Mouse (Mus musculus): ENCODE measurements around the gene Fam207a.
A peak's percentile ranks its signal among the peaks of the same experiment; 100 is the strongest.

Fam207a gene

DNA sequence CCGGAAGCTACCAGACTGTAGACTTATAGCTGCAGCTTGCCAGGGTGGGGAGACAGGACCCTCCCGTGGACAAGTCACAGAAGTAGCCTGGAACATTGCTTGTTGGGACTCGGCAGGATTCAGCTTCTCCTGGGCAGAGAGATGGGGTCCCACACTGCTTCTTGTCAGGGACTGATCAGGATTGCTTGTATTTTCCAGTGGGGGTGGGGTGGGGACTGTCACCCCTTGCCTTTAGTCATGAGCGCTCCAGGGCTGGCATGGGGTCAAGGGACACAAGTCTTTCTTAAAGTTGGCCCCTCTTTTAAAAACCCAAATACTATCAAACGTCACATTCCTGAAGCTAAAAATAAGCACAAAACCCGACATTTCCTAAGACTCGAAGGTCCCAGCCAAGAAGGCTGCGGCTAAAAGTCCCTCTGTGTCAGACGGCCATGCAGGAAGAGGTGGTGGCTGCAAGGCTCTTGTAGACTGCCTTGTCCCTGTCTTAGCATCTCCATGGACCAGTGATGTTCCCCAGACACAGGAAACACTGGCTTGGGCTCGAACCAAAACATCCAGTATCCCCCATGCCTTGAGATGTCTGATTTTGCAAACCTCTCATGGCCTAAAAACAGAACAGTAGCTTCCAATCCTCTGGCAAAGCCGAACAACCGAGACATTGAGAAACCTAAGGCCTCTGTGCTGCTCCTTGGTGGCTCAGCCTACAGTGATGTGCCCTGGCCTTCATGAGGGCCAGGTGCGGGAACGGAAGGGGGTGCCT, 60.2 kb downstream of the Fam207a start:
- no peak for DNase-seq (ENCODE audit: low read depth)

GRCm38 (mm10) chr10:77454795-77455194, 60.8 kb downstream of the Fam207a start:
- DNase-seq (ENCODE audit: low read depth), result no peak

- no peak for DNase-seq (ENCODE audit: low read depth)
Observed at GRCm38 (mm10) chr10:77451822-77452221, 63.8 kb downstream of the Fam207a start.

DNA sequence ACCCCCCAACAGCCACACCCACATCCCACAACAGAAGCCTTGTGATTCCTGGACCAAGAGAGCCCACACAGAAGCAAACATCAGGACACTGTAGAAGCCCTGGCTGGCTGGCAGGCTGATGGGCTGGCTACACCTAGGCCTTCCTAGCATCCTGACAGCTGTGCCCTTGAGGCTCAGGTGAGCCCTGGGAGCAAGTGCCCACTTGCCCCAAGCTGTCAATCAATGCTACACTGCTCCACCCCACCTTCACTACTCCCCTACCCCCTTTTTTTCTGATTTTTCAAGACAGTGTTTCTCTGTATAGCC, 65.5 kb downstream of the Fam207a start:
- DNase-seq (ENCODE audit: low read depth), result no peak

GRCm38 (mm10) chr10:77449315-77450158, 66.0 kb downstream of the Fam207a start:
- peak; percentile 86 for DNase-seq (ENCODE audit: low read depth)

DNA sequence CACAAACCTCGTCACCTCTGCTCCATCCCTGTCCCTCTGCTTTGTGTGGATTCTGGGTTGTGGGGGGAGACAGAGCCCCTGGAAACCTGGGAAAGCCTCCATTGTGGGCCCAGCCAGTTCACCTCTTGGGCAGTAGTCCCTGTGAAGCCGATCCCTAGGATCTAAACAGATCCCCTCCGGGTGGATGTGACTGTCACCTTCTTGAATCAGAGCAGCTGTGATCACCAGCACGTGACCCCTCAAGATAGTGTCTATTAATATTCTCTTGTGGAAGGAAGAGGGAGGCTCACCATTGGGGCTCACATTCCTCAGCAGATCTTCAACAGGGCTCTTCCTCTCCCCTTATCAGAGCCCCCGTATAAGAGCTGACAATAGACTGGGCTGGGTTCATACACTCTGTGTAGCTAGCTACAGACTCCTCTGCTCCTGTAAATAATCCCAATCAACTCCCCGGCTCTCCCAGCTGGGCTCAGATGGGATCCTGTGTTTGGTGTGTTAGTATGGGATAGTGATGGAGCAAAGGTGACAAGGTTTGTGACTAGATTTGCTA, 66.8 kb downstream of the Fam207a start:
- no peak for DNase-seq (ENCODE audit: low read depth)

- no peak for DNase-seq (ENCODE audit: low read depth)
Observed at GRCm38 (mm10) chr10:77448209-77448608, 67.4 kb downstream of the Fam207a start.

DNA sequence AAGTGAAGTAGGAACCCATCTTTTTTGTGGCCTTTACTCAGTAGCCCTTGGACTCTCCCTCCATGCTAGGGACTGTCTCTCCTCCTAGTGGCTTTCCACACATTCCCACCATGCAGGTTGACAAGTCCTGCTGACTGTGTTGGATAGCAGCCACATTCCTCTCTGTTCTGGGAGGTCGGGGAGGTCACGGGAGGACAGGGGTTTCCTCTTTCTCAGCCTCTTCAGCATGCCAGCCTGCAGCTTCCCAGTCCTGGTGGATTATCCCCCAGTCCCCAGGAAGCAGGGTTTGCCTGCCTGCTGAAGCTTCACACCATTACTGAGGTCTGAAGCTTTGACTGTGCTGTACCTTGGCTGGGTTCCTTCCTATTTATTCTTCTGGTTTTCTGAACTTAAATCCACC, 67.8 kb downstream of the Fam207a start:
- DNase-seq (ENCODE audit: low read depth), result no peak

DNA sequence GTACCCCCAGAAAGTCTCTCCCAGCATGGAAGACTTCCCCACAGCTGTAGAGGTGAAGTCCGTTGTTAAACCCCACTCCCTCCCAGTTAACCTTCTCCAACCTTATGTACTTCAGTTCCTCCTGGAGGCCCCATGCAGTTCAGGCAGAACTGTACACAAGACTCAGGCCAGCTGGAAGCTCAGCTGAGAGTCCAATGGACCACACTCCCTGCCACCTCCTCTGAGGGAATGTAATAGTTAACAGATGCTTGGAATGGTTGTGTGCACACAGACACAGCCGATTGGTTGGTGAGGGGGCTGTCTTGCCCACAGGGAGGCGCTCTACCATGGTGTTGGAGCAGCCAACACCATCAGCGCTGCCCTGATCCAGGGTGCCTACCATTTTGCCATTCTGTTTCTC, 73.3 kb downstream of the Fam207a start:
- DNase-seq (ENCODE audit: low read depth), result no peak

- DNase-seq (ENCODE audit: low read depth), result no peak
Observed at GRCm38 (mm10) chr10:77441812-77442211, 73.8 kb downstream of the Fam207a start.

DNA sequence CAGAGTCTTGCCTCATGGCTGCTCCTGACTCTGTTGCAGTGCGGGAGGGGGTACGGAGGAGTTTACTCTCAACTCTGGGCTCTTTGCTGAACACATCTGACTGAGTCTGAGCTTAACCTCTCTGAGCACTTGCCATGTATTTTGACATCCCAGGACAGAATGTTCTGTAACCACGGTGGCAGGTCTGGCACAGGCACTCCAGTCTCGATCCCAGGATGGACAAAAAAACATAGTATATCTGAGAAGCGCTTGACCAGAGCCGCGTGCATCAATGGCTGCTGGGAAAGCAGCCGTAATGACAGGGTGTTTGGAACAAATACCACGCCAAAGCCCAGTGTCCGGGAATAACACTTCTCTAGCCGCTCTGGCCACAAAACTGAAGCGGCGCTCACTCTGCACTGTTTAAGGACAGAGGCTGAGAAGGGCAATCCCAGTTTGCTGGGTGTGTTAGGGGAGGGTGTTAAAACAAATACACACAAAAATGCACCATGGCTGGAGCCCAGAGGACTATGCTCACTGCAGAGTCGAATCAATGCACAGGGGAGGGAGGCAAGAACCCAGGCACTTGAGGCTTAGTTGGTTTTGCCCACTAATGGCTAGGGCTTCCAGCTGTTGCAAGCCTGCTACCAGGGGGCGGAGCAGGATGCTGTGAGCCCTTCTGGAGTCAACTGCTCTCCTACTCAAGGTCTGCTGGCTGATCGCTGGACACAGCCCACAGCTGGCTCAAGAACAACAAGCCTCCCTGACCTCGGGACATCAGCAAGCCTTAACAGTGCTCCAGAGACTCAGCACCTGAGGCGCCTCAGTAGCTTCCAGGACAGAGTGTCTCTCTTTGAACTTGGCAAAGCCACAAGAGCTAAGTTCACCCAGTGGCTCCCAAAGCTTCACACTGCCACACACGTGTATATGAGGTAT, 74.5 kb downstream of the Fam207a start:
- DNase-seq (ENCODE audit: low read depth), result peak; percentile 87

DNA sequence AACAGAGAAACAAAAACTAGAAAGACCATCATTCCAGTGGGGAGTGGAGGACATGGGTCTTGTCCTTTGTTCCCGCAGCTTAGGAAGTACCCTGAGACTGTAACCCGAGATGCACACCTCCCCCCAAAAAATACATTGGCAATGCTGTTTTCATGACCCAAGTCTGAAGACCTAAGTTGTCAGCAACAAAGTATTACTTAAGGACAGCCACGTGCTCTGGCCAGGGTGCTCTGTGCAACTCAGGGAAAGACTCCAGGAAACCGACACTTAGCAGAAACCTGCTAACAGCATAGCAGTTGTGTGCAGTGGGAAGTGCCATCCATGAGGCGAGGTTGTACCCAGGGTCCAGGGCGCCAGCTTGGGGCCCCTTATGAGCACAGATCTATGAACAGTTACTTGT, 75.3 kb downstream of the Fam207a start:
- peak; percentile 69 for DNase-seq (ENCODE audit: low read depth)

DNA sequence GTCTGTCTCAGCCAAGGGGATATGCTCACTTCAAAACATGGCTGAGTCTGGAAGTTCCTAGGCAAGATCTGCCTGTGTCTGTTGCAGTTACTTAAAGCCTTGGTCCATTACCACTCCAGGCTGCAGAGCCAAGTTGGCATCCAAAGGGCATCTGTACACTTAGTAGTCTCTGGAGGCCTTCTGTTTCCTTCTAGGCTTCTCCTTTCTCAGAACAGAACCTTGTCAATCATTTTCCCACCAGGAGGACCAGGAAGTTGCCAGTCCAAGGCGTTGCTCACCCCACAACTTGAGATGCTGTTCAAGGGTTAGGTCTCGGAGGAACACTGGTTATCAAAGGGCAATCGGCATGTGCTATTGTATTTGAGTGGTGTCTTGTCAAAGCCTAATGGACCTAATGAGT, 76.6 kb downstream of the Fam207a start:
- no peak for DNase-seq (ENCODE audit: low read depth)

DNA sequence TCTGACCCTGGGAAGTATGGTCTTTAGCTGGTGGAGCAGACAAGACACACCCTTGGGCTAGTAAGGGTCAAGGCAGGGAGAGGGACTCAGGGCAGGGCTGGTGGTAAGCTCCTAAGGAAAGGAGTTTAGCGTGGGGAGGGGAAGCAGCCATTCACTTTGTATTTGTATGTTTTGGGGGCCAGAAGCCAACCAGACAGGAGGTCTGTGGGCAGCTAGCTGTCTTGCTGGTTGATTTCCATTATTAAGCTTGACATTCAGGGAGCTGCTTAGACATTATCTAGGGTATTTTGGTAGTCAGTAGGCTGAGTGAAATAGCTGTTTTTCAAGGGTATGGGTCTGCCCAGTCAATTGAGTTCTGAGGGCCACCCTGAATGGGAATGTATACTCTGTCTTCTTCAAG, 77.6 kb downstream of the Fam207a start:
- DNase-seq (ENCODE audit: low read depth), result no peak

All from fibroblast of lung, adult 2 months (primary cell).